Mouse (Mus musculus) gastrocnemius, adult 8-10 months (tissue): ENCODE measurements around the gene Csf2. TPM values are rescaled to one million over a fixed set of nuclear protein-coding genes. Genes with fewer than 3 reads are reported as not detected.
A peak's percentile ranks its signal among the peaks of the same experiment; 100 is the strongest.
"Not testable (repeated sequence)": the region's sequence is repeated elsewhere in the genome, so short reads cannot be mapped to it uniquely, and the experiment has no call there.

Source experiments
- DNase-seq, 2 experiments: peaks; one replicate each; pipeline ENCODE4 v3.0.0; 2022; ENCODE audit warnings: low spot score in 2 of 2
- total RNA-seq, 4 experiments: library from RNA; stranded (reverse); gene quantifications; 2 replicates each; pipeline ENCODE4 v1.2.4; 2022

Gene Csf2
- not detected for total RNA-seq

DNA sequence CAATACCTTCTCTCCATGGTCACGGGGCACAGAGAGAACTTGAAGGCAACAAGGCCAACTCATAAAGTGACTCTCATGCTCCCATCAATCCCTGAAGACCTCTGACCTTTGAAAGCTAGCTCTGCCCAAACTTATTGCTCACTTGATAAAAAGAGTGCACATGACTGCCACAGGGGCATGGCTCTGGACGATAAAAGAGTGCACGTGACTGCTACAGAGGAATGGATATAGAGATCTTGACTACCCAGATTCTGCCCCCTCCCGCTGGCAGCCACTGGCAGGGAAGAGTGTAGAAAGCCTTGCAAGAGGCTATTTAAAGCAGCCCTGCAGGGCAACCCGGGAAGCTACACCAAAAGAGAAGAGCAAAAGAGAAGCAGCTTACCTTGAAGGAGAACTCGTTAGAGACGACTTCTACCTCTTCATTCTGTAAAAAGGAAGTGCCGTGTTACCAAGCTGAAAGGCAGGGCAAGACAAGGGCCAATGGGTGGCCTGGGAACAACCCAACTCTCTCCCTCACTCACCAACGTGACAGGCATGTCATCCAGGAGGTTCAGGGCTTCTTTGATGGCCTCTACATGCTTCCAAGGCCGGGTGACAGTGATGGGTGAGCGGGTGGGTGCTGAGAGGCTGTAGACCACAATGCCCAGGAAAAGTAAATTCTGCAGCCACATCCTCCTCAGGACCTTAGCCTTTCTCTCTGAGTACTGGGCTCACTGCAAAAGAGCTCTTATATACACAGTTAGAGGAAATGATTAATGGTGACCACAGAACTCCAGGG lies at the start of gene Csf2:
Csf2 (minus strand) TSS at position 728 of the 778 bp plus-strand sequence.
- no peak for DNase-seq

DNA sequence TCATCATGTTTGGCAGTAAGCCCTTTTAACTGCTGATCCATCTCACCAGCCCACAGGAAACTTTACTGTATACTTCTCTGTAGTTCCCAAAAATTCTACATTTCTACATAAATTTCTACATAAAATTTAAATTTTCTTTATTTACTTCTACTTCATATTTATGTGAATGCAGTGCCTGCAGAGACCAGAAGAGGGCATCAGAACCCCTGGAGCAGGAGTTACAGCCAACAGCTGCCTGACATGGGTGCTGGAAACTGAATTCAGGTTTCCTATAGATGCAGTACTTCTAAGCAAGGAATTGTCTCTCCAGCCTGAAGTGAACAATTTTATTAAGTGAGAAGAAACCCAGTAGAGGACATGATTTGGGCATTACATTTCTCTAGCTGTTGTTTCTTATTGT lies 49.3 kb upstream of the Csf2 start:
- DNase-seq, result no peak

GRCm38 (mm10) chr11:54297471-54297870 lies 48.0 kb upstream of the Csf2 start:
- not testable (repeated sequence) for DNase-seq

GRCm38 (mm10) chr11:54296734-54297133 lies 47.3 kb upstream of the Csf2 start:
- DNase-seq, result no peak

GRCm38 (mm10) chr11:54295971-54296370 lies 46.5 kb upstream of the Csf2 start:
- DNase-seq, result no peak

- DNase-seq, result no peak
These were observed 44.7 kb upstream of the Csf2 start for GRCm38 (mm10) chr11:54293980-54294807.

- no peak for DNase-seq
These were observed 42.7 kb upstream of the Csf2 start for GRCm38 (mm10) chr11:54292163-54292562.

DNA sequence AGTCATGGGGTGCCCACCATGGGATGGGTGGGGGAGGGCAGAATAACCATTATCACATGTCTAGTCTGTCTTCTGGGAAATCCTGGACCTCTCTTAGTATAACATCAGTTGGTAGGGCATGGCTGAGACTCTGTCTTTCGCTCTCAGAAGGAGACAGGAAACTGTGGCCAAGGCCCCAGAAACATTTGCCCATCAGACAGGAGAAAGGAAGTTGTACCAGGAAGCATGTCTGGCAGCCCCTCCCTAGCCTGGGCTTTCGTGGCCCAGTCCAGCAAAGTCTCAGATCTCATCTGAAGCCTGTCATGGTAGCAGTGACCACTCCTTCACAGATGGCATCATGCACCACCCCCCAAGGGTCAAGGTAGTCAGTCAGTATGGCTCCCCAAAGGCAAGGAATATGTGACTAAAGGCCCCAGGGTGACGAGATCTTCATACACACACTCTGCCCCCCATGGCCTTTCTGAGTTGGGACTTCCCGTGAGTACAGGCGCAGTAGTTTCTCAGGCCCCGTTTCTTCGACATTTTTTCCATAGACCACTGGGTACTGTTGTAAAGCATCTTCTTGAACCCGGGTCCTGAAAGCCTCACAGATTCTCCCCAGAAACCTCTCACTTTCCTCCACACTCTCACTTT lies 38.5 kb upstream of the Csf2 start:
- no peak for DNase-seq

GRCm38 (mm10) chr11:54271437-54271949 lies 22.0 kb upstream of the Csf2 start:
- DNase-seq, result no peak

DNA sequence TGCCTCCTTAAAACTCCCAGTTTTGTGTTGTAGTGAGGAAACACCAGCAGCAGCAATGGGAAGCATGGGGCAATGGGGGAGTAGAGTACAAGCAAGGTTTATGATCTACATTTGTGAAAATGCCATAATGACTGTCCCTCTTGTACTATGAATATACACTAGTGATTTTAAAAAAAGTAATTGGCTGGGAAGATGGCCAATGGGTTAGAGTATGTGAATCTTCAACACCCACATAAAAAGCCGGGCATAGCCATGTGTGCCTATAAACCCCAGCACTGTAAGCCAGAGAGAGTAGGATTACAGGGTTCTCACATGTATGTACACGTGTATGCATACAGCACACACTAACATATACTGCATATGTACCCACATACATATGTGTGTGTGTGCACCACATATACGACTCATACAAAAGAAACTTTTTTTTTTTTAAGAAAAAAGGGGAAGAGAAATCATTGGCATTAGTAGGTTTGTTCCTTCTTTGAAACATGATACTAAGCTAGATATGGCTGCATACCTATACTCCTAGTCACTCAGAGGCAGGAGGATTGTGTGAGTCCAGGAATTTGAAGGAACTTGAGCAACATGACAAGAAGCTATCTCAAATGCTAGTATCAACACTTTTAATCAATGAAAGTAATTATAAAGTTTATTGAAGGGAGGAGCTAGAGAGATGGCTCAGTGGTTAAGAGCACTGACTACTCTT lies 19.9 kb upstream of the Csf2 start:
- no peak for DNase-seq

- DNase-seq, result no peak
These were observed 17.7 kb upstream of the Csf2 start, which contains the start of gene Il3 for GRCm38 (mm10) chr11:54267177-54267576. Gene Il3 (minus strand): TSS chr11:54267277.

DNA sequence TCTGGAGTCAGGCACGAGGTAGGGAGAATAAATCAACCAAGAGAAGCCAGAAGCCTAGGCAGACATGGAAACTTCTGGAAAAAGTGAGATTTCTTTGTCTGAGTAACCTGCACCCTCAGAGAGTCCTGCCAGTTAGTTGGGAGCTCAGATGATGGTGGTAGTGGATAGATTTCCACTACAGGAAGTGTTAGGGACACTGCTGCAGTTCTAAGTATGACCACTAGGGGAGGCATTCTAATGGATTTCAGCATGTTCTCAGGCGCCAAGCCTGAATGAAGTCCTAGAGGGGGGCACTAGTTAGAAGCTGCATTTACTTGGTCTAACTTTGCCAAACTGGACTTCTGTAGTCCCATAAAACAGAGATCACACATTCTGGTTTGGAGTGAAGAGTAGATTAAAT lies 15.1 kb upstream of the Csf2 start:
- DNase-seq, result peak in 1 of 2 experiments; percentile 22

- DNase-seq, result no peak
These were observed 14.1 kb upstream of the Csf2 start for GRCm38 (mm10) chr11:54263405-54264031.

DNA sequence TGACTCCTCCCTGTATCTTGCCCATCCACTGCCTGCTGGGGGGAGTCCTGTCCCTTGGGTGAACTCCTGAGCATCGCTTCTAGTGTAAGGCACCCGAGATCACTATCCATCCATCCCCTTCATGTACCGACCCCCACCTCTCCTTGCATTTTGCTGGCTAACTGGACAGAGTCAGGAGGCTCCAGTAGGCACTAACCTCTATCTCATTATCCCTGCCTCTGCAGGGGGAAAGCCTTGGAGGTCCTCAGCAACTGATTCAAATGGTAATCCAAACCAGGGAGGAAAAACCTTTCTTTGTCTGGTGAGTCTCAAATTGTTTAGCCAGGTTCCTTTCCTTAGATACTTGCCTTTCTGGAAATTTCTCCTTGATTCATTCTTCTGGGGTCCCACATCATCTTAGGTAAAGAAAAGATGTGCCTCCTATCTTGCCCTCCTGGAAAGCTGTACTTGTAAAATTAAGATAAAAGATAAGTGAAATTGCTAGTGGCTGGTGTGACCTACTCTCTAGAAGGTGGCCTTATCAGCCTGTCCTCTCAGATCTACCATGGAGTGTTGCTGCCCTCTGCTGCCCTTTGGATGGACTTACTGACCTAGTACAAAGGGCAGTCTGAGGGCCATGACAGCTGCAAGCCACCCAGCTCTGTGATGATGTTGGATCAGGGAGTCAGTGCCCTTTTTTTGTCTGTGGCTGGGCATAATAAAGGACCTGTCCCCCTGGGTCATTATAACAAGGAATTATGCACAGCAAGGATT lies 7.3 kb upstream of the Csf2 start:
- peak; percentile 58 to 65 for DNase-seq

GRCm38 (mm10) chr11:54254114-54254513 lies 4.6 kb upstream of the Csf2 start:
- DNase-seq, result no peak

DNA sequence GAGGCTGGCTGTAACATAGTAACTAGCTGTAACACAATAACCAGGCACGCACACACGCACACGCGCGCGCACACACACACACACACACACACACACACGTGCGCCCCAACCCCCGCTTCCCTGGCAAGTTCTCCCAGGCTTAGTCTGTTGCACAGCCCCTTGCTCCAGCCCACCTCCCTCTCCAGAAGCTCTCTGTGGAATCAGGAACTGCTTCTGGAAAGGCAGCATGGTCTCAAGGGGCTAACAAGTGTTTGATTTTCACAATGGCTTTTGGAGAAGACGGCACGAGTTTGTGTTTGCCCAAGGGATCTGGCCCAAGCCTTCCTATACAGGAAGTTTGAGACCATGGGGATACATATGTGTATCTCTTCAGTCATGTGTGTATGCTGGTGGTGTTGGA lies 1.1 kb upstream of the Csf2 start:
- DNase-seq, result no peak

GRCm38 (mm10) chr11:54249748-54250147 lies 281 bp upstream of the Csf2 start:
- DNase-seq, result no peak

GRCm38 (mm10) chr11:54247251-54247950 lies 2.1 kb downstream of the Csf2 start:
- no peak for DNase-seq

DNA sequence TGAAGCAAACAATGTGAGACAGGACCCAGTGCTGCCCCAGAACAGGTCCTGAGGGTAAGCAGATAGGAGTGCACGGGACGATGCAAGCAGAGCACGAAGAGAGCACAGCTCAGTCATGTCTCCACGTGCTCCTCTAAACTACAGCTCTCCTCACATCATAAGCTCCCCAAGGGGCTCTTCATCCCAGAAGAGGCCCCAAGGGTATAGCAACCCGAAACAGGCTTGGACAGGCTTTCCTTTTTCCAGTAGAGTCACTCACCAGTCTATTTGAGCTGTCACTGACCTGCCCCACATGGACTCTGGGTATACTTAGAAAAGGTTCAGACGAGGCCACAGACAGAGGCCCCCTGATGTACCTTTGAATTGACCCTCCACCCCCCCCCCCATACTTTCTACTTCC lies 5.0 kb downstream of the Csf2 start:
- DNase-seq, result no peak
